Mouse (Mus musculus) myocyte (in vitro differentiated cells): ENCODE data around the gene Pcgf6. TPM values are rescaled to one million over a fixed set of nuclear protein-coding genes. Genes with fewer than 3 reads are reported as not detected.
A peak's percentile ranks its signal among the peaks of the same experiment; 100 is the strongest.

Source experiments
- H3K27me3 ChIP-seq: one replicate; pipeline ENCODE4 v1.6.1; 2011; ENCODE audit not compliant: control insufficient read depth, insufficient read depth, insufficient read length
- H3K36me3 ChIP-seq: one replicate; pipeline ENCODE4 v1.6.1; 2011; ENCODE audit not compliant: control insufficient read depth, insufficient read depth
- H3K4me2 ChIP-seq: one replicate; pipeline ENCODE4 v1.6.1; 2011; ENCODE audit warnings: low read depth, control low read depth
- H3K4me3 ChIP-seq: one replicate; pipeline ENCODE4 v1.5.1; 2011; ENCODE audit warnings: mild to moderate bottlenecking, control low read depth, moderate library complexity
- H3K79me2 ChIP-seq: one replicate; pipeline ENCODE4 v1.6.1; 2011; ENCODE audit not compliant: control insufficient read depth, insufficient read depth
- H3ac ChIP-seq: one replicate; pipeline ENCODE4 v1.6.1; 2011; ENCODE audit not compliant: control insufficient read depth, insufficient read length
- CEBPB ChIP-seq: IDR thresholded peaks from 2 replicates; pipeline ENCODE4 v1.6.1; 2011; ENCODE audit warnings: mild to moderate bottlenecking, moderate library complexity; ENCODE audit not compliant: poor library complexity, insufficient read depth, severe bottlenecking
- E2F4 ChIP-seq: IDR thresholded peaks from one replicate; pipeline ENCODE4 v1.6.1; 2011; ENCODE audit warnings: mild to moderate bottlenecking, control low read depth, moderate library complexity; ENCODE audit not compliant: insufficient read depth
- MAX ChIP-seq: IDR thresholded peaks from one replicate; pipeline ENCODE4 v1.6.1; 2011; ENCODE audit warnings: low read depth, mild to moderate bottlenecking, control low read depth
- MYOD1 ChIP-seq, 3 experiments: IDR thresholded peaks; one replicate each; pipeline ENCODE4 v1.6.1; 2011; ENCODE audit warnings: control low read depth in 2 of 3, low read depth in 2 of 3, mild to moderate bottlenecking in 2 of 3, moderate library complexity in 1 of 3; ENCODE audit not compliant: insufficient read length in 2 of 3, control insufficient read depth in 1 of 3
- MYOG ChIP-seq, 3 experiments: IDR thresholded peaks; one replicate each; pipeline ENCODE4 v1.6.1; 2011; ENCODE audit warnings: control low read depth in 2 of 3, low read depth in 2 of 3, mild to moderate bottlenecking in 2 of 3; ENCODE audit not compliant: insufficient read length in 2 of 3, control insufficient read depth in 1 of 3, insufficient read depth in 1 of 3
- POLR2A ChIP-seq: IDR thresholded peaks from one replicate; pipeline ENCODE4 v1.6.1; 2011; ENCODE audit warnings: low read depth, mild to moderate bottlenecking, control low read depth, moderate library complexity; ENCODE audit not compliant: insufficient read length
- POLR2AphosphoS2 ChIP-seq: IDR thresholded peaks from one replicate; pipeline ENCODE4 v1.6.1; 2011; ENCODE audit warnings: low read depth, control low read depth; ENCODE audit not compliant: insufficient read length
- REST ChIP-seq: IDR thresholded peaks from one replicate; pipeline ENCODE4 v1.6.1; 2011; ENCODE audit warnings: mild to moderate bottlenecking, control low read depth, moderate library complexity; ENCODE audit not compliant: insufficient read depth, insufficient read length
- SRF ChIP-seq: IDR thresholded peaks from one replicate; pipeline ENCODE4 v1.6.1; 2011; ENCODE audit warnings: low read depth; ENCODE audit not compliant: control insufficient read depth, insufficient read length
- TCF12 ChIP-seq: IDR thresholded peaks from one replicate; pipeline ENCODE4 v1.6.1; 2011; ENCODE audit warnings: mild to moderate bottlenecking, control low read depth; ENCODE audit not compliant: poor library complexity, insufficient read depth, severe bottlenecking
- TCF3 ChIP-seq: IDR thresholded peaks from one replicate; pipeline ENCODE4 v1.6.1; 2011; ENCODE audit warnings: low read depth, control low read depth; ENCODE audit not compliant: insufficient read length
- USF1 ChIP-seq: IDR thresholded peaks from one replicate; pipeline ENCODE4 v1.6.1; 2011; ENCODE audit warnings: low read depth, mild to moderate bottlenecking, control low read depth, moderate library complexity
- polyA plus RNA-seq: library from polyadenylated mRNA; unstranded; fragments of >200 nt; fragmentation: generic; extraction: Trizol; gene quantifications from one replicate; pipeline ENCODE4 v1.2.1, GENCODE M21; 2012; ENCODE audit warnings: missing spikeins

The Pcgf6 gene
- polyA plus RNA-seq, 1 experiment: 5.6 TPM

DNA sequence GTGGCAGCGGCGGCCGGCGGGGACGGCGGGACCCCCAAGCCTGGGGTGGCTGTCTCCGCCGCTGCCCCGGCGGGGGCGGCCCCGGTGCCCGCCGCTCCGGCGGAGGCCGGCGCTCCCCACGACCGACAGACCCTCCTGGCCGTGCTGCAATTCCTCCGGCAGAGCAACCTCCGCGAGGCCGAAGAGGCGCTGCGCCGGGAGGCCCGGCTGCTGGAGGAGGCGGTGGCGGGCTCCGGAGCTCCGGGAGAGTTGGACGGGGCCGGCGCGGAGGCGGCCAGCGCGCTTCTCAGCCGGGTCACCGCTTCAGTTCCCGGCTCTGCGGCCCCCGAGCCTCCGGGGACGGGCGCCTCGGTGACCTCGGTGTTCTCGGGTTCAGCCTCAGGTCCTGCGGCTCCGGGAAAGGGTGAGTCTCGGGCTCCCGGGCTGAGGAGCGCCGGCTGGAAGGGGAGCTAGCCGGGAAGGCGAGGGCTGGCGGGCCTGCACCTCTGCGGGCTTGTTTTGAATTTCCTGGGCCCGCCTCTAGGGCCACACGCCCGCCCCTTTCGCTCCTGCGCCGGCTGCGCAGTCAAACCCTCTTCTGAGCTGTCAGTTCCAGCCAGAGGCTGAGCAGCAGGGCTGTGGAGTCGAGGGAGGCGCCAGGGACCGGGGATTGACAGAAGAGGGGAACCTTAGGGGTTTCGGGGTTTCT is 17.4 kb upstream of the Pcgf6 start:
- Histone ChIP-seq H3ac (peak overlapping the region; percentile 87), H3K27me3 (no peaks in the 10 kb centered on the region), H3K4me2 (peak overlapping the region; percentile 99), H3K79me2 (peaks cover 22% of the 10 kb centered on the region), H3K4me3 (peak overlapping the region; percentile 35), H3K36me3 (peaks cover 14% of the 10 kb centered on the region)
- TF ChIP-seq POLR2AphosphoS2 (peak; percentile 50), CEBPB (no peak), SRF (no peak), USF1 (no peak), MYOG (IDR thresholded peaks at IDR 0.05; ENCODE audit: control insufficient read depth in 1 of 3, insufficient read depth in 1 of 3, insufficient read length in 2 of 3, low read depth in 2 of 3) (no peak), E2F4 (peak; percentile 85), TCF3 (no peak), REST (no peak), TCF12 (no peak), POLR2A (peak; percentile 74)

DNA sequence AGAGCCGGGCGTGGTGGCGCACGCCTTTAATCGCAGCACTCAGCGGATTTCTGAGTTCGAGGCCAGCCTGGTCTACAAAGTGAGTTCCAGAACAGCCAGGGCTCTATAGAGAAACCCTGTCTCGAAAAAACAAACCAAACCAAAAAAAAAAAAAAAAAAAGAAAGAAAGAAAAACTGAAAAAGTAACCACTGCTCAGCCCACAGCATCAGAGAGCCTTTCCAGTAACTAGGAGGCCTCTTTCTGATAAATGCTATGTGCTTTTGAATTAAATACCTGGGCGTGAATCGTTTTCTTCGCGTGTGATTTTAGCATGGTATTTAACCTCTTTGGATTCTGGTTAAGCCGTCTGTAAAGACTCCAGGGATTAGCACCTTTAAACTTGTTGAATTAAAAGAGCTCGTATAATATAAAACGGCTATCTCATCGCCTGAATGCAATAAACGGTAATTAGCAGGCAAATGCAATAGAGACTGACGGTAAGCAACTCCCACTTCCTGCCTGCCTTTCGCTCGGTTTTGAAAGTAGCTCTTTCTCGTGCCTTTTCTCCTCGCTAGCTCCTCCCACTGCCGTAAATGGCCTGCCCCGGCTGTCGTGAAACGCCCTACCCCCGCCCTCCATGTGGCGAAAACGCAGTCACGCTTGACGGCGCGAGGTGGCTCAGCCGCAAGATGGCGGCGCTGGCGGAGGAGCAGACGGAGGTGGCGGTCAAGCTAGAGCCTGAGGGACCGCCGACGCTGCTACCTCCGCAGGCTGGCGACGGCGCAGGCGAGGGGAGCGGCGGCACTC is 16.6 kb upstream of the Pcgf6 start, which contains the start of gene Taf5:
Gene Taf5 (plus strand): TSS at position 651 of the 787 bp plus-strand sequence.
- Histone ChIP-seq H3K36me3 (peaks cover 9% of the 10 kb centered on the region), H3ac (peak within 1 kb of the TSS; percentile 87), H3K79me2 (peaks cover 22% of the 10 kb centered on the region), H3K27me3 (no peaks in the 10 kb centered on the region), H3K4me3 (peak within 1 kb of the TSS; percentile 35), H3K4me2 (peak within 1 kb of the TSS; percentile 99)
- TF ChIP-seq POLR2AphosphoS2 (peak; percentile 94), MYOG (IDR thresholded peaks at IDR 0.05; ENCODE audit: control insufficient read depth in 1 of 3, insufficient read depth in 1 of 3, insufficient read length in 2 of 3, low read depth in 2 of 3) (peak in 2 of 3 experiments; percentile 31 to 36), REST (peak; percentile 77), E2F4 (peak; percentile 38), TCF3 (no peak), MYOD1 (IDR thresholded peaks at IDR 0.05; ENCODE audit: control insufficient read depth in 1 of 3, insufficient read length in 2 of 3, low read depth in 2 of 3) (peak in 1 of 3 experiments; percentile 12), POLR2A (peak; percentile 99), USF1 (no peak), MAX (no peak), TCF12 (no peak), CEBPB (peak; percentile 71; the same call in 1 of the 2 replicates), SRF (peak; percentile 91)

DNA sequence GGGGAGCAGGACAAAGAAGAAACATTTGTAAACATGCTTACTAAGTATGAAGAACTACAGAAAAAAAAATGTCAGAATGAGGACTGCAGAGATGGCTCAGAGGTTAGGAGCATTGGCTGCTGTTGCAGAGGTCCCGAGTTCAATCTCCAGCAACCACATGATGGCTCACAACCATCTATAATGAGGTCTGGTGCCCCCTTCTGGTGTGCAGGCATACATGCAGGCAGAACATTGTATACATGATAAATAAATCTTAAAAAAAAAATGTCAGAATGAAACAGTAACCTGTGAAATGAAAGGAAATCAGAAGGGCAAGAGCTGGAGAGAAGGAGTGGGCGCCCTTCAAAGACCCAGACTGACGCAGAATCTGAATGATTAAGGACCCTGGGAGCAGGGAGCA is 15.2 kb upstream of the Pcgf6 start:
- H3K79me2 ChIP-seq: peaks cover 22% of the 10 kb centered on the region
- no peak overlapping the region for H3ac ChIP-seq
- H3K36me3 ChIP-seq: no peaks in the 10 kb centered on the region
- no peak overlapping the region for H3K4me2 ChIP-seq
- no peaks in the 10 kb centered on the region for H3K27me3 ChIP-seq
- no peak for TF ChIP-seq USF1
- TF ChIP-seq REST: no peak
- TF ChIP-seq E2F4: no peak
- TF ChIP-seq CEBPB: no peak
- no peak for TF ChIP-seq MYOG (IDR thresholded peaks at IDR 0.05; ENCODE audit: control insufficient read depth in 1 of 3, insufficient read depth in 1 of 3, insufficient read length in 2 of 3, low read depth in 2 of 3)
- H3K4me3 ChIP-seq: no peak overlapping the region

DNA sequence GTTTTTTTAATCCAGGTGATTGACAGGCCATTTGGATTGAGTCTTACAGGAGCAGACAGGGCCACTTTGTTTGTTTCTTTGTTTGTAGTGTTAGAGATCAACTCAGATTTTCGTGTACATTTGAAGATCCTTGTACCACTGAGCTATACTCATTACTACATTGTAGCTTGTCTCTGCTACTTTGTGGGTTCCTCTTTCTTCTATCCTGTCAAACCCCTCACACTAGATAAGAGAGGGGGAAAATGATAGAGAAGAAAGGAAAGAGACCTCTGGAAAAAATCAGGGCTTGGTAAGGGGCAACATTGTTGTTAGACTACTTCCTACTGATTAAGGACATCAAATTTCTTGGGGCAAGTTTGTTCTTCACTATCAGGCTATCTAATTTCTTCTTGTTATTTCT is 7.0 kb upstream of the Pcgf6 start:
- no peaks in the 10 kb centered on the region for H3K27me3 ChIP-seq
- H3K4me3 ChIP-seq: no peak overlapping the region
- no peak for TF ChIP-seq USF1
- TF ChIP-seq REST: no peak
- no peak for TF ChIP-seq CEBPB
- no peak for TF ChIP-seq POLR2AphosphoS2
- no peak for TF ChIP-seq POLR2A
- TF ChIP-seq MAX: no peak
- no peak for TF ChIP-seq TCF12
- no peak for TF ChIP-seq E2F4
- no peak for TF ChIP-seq SRF
- TF ChIP-seq TCF3: no peak
- no peak for TF ChIP-seq MYOG (IDR thresholded peaks at IDR 0.05; ENCODE audit: control insufficient read depth in 1 of 3, insufficient read depth in 1 of 3, insufficient read length in 2 of 3, low read depth in 2 of 3)
- TF ChIP-seq MYOD1 (IDR thresholded peaks at IDR 0.05; ENCODE audit: control insufficient read depth in 1 of 3, insufficient read length in 2 of 3, low read depth in 2 of 3): no peak

More for the DNA sequence above, 7.0 kb upstream of the Pcgf6 start:
- Histone ChIP-seq H3K79me2 (no peaks in the 10 kb centered on the region), H3K36me3 (no peaks in the 10 kb centered on the region), H3K4me2 (no peak overlapping the region), H3ac (no peak overlapping the region)
